Mouse (Mus musculus) myocyte (in vitro differentiated cells): Measurements from ENCODE around the gene Dnm1.

Experiments used
- CEBPB ChIP-seq: IDR thresholded peaks from 2 replicates; pipeline ENCODE4 v1.6.1; 2011; ENCODE audit warnings: mild to moderate bottlenecking, moderate library complexity; ENCODE audit not compliant: poor library complexity, insufficient read depth, severe bottlenecking
- E2F4 ChIP-seq: IDR thresholded peaks from one replicate; pipeline ENCODE4 v1.6.1; 2011; ENCODE audit warnings: mild to moderate bottlenecking, control low read depth, moderate library complexity; ENCODE audit not compliant: insufficient read depth
- MAX ChIP-seq: IDR thresholded peaks from one replicate; pipeline ENCODE4 v1.6.1; 2011; ENCODE audit warnings: low read depth, mild to moderate bottlenecking, control low read depth
- MYOD1 ChIP-seq, 3 experiments: IDR thresholded peaks; one replicate each; pipeline ENCODE4 v1.6.1; 2011; ENCODE audit warnings: control low read depth in 2 of 3, low read depth in 2 of 3, mild to moderate bottlenecking in 2 of 3, moderate library complexity in 1 of 3; ENCODE audit not compliant: insufficient read length in 2 of 3, control insufficient read depth in 1 of 3
- MYOG ChIP-seq, 3 experiments: IDR thresholded peaks; one replicate each; pipeline ENCODE4 v1.6.1; 2011; ENCODE audit warnings: control low read depth in 2 of 3, low read depth in 2 of 3, mild to moderate bottlenecking in 2 of 3; ENCODE audit not compliant: insufficient read length in 2 of 3, control insufficient read depth in 1 of 3, insufficient read depth in 1 of 3
- POLR2A ChIP-seq: IDR thresholded peaks from one replicate; pipeline ENCODE4 v1.6.1; 2011; ENCODE audit warnings: low read depth, mild to moderate bottlenecking, control low read depth, moderate library complexity; ENCODE audit not compliant: insufficient read length
- POLR2AphosphoS2 ChIP-seq: IDR thresholded peaks from one replicate; pipeline ENCODE4 v1.6.1; 2011; ENCODE audit warnings: low read depth, control low read depth; ENCODE audit not compliant: insufficient read length
- REST ChIP-seq: IDR thresholded peaks from one replicate; pipeline ENCODE4 v1.6.1; 2011; ENCODE audit warnings: mild to moderate bottlenecking, control low read depth, moderate library complexity; ENCODE audit not compliant: insufficient read depth, insufficient read length
- SRF ChIP-seq: IDR thresholded peaks from one replicate; pipeline ENCODE4 v1.6.1; 2011; ENCODE audit warnings: low read depth; ENCODE audit not compliant: control insufficient read depth, insufficient read length
- TCF12 ChIP-seq: IDR thresholded peaks from one replicate; pipeline ENCODE4 v1.6.1; 2011; ENCODE audit warnings: mild to moderate bottlenecking, control low read depth; ENCODE audit not compliant: poor library complexity, insufficient read depth, severe bottlenecking
- TCF3 ChIP-seq: IDR thresholded peaks from one replicate; pipeline ENCODE4 v1.6.1; 2011; ENCODE audit warnings: low read depth, control low read depth; ENCODE audit not compliant: insufficient read length
- USF1 ChIP-seq: IDR thresholded peaks from one replicate; pipeline ENCODE4 v1.6.1; 2011; ENCODE audit warnings: low read depth, mild to moderate bottlenecking, control low read depth, moderate library complexity

DNA sequence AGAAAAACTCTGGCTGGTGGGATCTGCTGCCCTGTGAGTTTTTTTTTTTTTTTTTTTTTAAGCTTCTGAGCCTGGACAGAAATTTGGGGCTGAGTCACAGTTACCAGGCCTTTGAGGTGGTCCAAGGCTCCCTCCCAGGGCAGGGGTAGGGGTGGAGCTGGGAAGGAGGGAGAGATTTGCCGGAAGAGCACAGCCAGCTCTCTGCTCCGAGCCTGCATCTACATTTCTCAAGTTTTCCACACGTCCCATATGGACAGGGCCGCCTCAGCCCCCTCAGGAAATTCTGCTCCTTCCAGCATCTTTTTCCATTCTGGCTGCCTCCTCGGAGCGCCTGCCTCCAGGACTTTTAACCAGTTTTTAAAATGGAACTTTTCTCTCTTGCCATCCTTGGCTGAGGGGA, 23.6 kb downstream of the Dnm1 start:
- TF ChIP-seq E2F4 (no peak), POLR2A (no peak), MAX (no peak), USF1 (no peak), TCF3 (no peak), MYOD1 (IDR thresholded peaks at IDR 0.05; ENCODE audit: control insufficient read depth in 1 of 3, insufficient read length in 2 of 3, low read depth in 2 of 3) (no peak), TCF12 (no peak), SRF (no peak), POLR2AphosphoS2 (no peak), MYOG (IDR thresholded peaks at IDR 0.05; ENCODE audit: control insufficient read depth in 1 of 3, insufficient read depth in 1 of 3, insufficient read length in 2 of 3, low read depth in 2 of 3) (no peak), CEBPB (no peak), REST (no peak)
